Mouse (Mus musculus): ENCODE results near the gene Abi1.
"Not testable (repeated sequence)": the region's sequence is repeated elsewhere in the genome, so short reads cannot be mapped to it uniquely, and the experiment has no call there.

Gene Abi1

DNA sequence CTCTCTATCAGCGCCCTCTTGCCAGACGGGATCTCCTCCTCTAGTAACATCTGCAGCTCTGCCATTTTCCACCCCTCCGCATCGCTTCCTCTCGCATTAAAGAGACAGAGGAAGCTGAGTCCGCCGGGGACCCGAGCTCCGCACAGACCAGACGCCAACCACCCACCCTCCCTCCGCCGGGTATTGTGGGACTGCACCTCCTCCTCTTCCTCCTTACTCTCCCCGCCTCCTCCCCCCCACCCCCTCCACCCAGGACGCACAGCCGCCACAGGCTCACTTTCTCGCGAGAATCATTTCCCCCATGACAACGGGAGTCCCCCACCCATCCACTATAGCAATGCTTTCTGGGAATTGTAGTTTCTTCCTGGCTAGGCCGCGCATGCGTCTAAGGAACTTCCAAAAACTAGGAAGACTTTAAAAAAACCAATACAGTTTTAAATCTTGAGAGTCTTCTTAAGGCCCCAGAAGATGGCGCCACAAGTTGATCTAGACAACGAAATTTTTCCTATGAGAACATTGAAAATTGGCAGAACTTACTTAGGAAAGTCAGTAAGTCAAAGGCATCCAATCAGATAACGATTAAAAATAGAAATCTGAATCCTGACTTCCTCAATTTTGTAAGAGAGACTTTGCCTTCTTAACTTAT is at the start of gene Abi1:
TSS of gene Abi1 (minus strand) at position 241 of the 646 bp plus-strand sequence.
- DNase-seq, result peak; percentile 98

- no peak for DNase-seq
Measured at GRCm38 (mm10) chr2:23084540-23084939, 44.5 kb upstream of the Abi1 start.

DNA sequence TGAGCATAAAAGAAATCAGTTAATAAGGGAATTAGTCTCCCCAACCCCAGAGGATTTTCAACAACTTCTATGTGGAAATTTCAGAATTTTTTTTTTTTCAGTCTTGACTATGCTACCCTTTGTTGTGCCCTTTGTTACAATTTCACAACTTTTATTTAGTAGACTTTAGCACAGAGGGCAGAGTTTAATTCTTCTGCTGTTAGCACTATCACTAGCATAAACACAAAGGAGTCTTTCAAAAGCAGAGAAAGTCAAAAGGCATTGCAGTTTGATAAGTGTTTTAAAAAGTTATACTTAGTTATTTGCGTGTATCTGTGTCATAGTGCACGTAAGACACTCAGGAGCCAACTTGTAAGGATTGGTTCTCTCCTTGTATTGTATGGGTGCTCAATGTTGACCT is 38.5 kb upstream of the Abi1 start:
- DNase-seq, result no peak

GRCm38 (mm10) chr2:23077693-23078092 is 37.7 kb upstream of the Abi1 start:
- DNase-seq, result no peak

DNA sequence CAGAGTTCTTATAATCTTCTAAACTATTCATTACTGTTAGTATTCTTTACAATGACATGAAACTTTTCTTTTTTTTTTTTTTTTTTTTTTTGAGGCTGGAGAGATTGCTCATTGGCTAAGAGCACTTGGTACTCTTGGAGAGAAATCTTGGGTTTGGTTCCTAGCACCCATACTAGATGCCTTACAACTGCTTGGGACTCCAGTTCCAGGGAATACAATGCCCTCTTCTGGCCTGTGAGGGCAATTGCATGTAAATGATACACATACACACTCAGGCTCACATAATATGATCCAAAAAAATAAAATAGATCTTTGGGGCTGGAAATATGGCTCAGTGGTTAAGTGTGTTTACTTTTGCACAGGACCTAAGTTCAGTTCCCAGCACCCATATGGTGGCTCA is 36.7 kb upstream of the Abi1 start:
- DNase-seq, result no peak

DNA sequence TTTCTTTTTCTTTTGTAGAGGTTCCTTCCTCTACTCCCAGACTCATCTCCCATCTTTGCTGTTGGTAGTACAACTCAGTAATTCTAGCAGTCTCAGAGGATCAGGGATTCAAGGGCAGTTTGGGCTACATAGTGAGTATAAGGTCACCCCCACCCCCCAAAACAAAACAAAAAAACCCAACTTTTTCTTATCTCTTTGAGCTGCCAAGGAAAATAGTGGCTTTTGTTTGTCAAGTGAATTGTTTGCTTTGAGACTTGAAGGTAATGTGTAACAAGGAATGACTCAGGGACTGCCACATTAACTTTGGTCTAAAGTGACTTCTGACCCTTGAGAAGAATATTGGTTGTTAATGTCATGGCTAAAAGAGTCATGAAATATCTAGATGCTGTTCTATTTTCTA is 35.8 kb upstream of the Abi1 start:
- DNase-seq, result no peak

- DNase-seq, result no peak
Measured at GRCm38 (mm10) chr2:23071406-23071805, 31.4 kb upstream of the Abi1 start.

DNA sequence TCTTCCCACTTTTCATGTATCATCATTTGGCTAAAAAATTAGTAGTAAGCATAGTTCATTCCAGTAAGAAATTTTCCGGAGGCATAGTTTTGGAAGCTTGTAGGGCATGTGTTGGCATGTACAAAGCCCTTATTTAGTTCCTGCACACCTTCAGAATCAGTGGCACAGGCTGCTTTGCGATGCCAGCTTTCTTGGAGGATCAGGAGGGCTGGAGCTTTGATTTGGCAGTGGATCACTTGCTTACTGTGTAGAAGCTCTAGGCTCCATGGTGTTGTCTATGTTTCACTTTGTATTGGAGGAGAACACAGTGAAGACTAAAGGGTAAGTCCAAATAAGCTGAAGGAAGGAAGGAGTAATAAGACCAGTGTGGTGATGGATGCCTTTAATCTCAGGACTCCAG is 30.4 kb upstream of the Abi1 start:
- no peak for DNase-seq

DNA sequence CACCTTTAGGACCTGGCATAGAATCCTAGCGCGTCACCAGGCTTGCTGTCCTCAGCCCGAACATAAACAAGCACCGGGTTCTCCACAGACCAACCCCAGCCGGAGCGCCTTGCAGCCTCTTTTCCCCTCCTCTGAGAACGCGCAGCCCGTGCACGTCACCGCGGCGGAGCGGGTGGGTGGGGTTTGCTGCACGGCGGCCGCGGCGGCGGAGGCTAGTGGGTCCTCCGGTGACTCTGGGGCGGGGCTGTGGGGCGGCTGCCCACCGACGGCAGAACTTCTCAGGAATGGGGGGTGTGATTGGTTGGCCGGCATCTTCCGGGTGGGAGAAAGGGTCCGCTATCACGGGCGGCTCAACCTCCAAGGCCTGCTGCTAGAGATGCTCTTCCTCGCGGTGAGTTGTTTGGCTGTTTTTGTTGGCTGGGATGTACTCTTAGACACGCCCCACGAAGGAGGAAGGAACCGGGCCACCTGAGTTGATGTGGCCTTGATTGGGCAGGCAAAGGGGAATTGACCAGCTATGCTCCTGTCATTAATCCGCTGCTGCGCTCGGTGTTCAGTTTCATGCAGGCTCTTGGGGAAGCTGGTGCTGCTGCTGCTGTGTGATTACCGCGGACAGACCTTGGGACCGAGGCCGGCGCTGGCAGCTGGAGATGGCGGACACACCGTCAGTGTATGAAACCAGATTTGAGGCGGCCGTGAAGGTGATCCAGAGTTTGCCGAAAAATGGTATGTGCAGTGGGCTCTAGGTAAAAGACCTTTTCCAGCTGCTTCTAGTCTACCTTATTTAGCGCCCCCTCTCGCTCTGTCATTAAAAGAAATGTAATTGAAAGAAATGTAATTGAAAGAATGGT is 29.1 kb upstream of the Abi1 start:
- DNase-seq, result peak; percentile 94

DNA sequence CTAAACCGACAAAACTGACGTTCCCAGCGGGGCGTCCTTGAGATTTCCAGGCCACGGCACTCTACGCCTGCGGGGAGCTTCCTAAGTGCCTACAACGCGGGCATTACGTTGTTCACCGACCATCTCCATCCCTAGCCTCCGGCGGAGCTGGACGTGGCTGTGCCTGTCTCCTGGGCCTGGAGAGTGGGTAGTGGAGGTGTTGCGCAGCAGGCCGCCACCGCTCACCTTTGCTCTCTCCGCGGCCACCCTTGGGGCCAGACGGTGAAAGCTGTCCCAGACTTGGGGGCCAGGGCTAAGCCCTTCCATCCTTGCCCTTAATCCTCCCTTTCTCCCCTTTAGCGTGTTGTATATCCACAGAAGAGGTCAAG is 28.3 kb upstream of the Abi1 start:
- DNase-seq, result no peak

DNA sequence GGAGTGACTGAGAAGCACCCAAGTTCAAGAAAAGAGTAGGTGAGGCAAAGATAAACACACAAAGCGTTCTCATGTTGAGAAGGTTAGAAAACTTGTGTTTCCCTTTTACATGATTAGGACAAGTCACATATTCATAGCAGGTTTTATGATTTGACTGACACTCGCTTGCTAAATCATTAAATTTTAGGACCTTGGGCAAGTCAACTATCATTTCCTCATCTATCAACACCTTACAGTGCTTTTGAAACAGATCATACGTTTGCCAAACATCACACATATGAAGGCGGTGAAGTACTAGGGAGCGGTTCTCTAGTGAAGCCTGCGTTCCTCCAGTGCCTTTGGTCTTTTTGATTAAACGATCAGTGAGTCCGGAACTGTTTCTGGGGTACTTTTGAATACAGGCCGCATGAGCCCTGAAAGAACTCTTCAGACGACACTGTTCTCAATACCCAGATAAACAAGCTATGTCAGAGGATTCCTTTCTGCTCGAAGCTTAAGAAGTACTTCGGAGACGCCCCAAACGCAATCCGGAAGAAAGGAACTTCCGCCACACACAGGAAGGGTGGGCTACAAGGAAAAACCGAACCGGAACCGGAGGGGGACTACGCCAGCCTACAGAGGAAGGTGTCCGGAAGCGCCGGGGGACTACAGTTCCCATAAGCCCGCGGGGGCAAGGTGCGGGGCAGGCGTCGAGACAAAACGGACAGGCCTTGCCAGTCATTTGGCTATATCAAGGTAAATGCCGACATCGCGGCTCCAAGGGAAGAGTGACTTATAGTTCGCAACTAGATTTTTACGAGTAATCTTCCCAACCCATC is 27.7 kb upstream of the Abi1 start, which contains the start of gene Acbd5:
TSS of gene Acbd5 (plus strand) at position 616 of the 818 bp plus-strand sequence.
- DNase-seq, result peak; percentile 98

DNA sequence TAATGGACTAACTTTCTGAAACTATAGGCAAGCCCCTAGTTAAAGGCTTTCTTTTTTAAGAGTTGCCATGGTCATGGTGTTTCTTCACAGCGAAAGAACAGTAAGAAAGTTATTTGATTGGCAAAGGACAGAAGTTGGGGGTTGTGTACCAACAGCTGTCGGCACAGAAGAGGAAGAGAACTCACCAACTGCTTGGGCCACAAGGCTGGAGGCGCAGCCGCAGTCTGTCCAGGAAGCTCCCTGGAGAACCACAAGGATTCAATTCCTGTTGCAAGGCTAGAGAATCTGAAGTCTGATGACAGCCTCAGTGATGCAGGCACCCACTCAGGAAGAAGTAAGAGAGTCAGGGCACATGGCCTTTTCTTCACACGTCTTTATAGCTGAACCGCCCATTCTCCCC is 12.5 kb upstream of the Abi1 start:
- no peak for DNase-seq

- DNase-seq, result no peak
Measured at GRCm38 (mm10) chr2:23051890-23052289, 11.8 kb upstream of the Abi1 start.

GRCm38 (mm10) chr2:23048006-23048405 is 8.0 kb upstream of the Abi1 start:
- no peak for DNase-seq

GRCm38 (mm10) chr2:23045703-23046102 is 5.7 kb upstream of the Abi1 start:
- peak; percentile 29 for DNase-seq

GRCm38 (mm10) chr2:23042189-23042588 is 2.1 kb upstream of the Abi1 start:
- no peak for DNase-seq

DNA sequence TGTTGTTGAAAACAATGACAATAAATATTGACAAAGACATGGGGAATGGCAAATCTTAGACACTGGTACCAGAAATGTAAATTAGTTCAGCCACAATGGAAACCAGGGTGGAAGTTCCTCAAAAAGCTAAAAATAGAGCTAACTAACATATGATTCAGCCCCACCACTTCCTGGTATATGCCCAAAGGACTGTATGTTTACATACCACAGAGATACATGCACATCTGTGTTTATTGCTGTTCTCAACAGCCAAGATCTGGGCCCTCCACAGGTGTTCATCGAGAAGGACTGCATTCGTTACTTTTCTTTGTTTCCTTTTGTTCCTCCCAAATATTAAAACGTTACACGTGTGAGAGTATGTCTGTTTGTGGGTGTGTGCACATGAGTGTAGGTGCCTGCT is 1.4 kb upstream of the Abi1 start:
- DNase-seq, result no peak

- DNase-seq, result not testable (repeated sequence)
Measured at GRCm38 (mm10) chr2:23040690-23041089, 649 bp upstream of the Abi1 start.

DNA sequence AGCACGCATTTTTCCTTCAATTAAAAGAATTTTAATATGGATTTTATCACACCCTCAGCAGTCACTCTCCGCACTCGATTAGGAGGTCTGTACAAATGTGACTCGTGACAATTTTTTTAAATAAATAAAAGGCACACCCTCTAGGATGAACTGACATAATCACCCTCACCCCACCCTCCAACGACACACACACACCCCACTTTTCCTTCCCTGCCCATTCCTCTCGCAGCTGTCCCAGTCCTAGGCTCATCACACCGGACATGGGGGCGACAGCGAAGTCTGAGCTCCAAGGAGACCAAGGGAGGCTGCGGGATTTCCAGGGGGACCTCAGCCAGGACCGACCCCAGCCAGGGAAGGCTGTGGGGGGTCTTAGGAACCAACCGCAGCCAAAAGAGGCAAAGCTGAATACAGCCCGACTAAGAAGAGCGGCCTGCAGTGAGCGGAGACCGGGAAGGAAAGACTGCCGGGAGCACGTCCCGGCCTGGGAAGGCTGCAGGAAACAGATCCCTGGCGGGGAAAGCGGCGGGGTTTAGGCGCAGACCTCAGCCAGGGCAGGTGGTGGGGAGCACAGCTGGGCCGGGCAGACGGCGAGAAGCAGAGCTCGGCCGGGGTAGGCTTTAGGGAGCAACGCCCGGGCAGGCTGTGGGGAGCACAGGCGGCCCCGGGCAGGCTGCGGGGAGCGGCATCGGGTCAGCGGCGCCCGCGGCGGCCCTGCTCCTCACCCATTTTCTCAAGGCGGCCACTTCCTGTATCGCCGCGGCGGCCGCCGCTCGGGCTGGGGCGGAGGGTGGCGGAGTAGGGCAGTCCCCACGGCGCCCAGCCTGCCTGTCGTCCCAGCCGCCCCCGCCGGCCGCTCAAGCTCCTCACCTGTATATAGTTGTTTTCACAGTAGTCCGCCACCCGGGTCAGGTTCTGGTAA is 700 bp downstream of the Abi1 start:
- DNase-seq, result no peak

GRCm38 (mm10) chr2:23035467-23035866 is 4.6 kb downstream of the Abi1 start:
- DNase-seq, result no peak

DNA sequence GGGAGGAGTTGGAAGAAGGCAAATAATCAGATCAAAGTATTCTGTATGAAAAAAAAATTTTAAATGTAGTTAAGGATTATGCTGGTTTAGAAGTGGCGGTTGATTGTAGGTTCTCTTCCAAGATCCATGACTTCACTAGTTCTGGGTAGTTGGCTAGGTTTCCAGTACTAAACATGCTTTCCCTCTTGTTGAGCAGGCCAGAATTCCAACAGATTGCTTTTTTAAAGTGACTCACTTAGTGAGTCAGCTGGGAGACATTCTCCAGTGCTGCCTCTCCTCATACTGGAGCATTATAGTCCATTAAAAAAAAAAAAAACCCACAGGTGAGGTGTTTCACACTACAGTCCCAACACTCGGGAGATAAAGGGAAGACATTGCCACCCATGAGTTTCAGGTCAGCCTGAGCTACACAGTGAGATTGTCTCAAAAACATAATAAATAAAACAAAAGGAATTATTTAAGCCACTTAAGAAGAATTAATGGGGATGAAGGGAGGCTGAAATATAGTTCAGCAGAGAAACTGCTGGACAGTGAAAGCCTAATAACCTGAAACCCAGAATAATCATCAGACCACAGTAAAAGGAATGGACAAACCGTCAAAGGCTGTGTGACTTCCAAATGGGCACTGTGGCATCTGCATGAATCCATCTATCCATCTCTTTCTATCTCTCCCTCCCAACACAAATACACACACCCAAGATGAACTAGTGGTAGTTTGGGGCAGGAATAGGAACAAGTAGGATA is 5.2 kb downstream of the Abi1 start:
- no peak for DNase-seq

GRCm38 (mm10) chr2:23030631-23031030 is 9.4 kb downstream of the Abi1 start:
- DNase-seq, result no peak
